Mouse (Mus musculus) limb, embryonic 11.5 days (tissue): ENCODE results near the gene Nipsnap2. TPM values are rescaled to one million over a fixed set of nuclear protein-coding genes. Genes with fewer than 3 reads are reported as not detected.

Experiments
- ATAC-seq: fragments of 200-750 bp; cut with Nextera tagmentation; 2 replicates; pipeline ENCODE4 v1.8.0; 2017; ENCODE audit warnings: low read depth; ENCODE audit not compliant: insufficient number of reproducible peaks, low FRiP score, low TSS enrichment
- DNase-seq: peaks from one replicate; pipeline ENCODE4 v3.0.0-alpha.2; 2015; ENCODE audit warnings: low spot score
- H3K27ac ChIP-seq: fragments of 300-500 bp; sonication (generic); replicated peaks from 2 replicates; pipeline ENCODE4 v1.5.1; 2014; ENCODE audit warnings: low read depth, mild to moderate bottlenecking, low read length
- H3K27me3 ChIP-seq: fragments of 300-500 bp; sonication (generic); 2 replicates; pipeline ENCODE4 v1.6.1; 2014; ENCODE audit warnings: mild to moderate bottlenecking, low read length, mixed read lengths; ENCODE audit not compliant: control insufficient read depth, insufficient read depth
- H3K36me3 ChIP-seq: fragments of 300-500 bp; sonication (generic); 2 replicates; pipeline ENCODE4 v1.6.1; 2014; ENCODE audit warnings: mild to moderate bottlenecking, low read length, moderate library complexity, mixed read lengths; ENCODE audit not compliant: control insufficient read depth, insufficient read depth
- H3K4me1 ChIP-seq: fragments of 300-500 bp; sonication (generic); 2 replicates; pipeline ENCODE4 v1.6.1; 2014; ENCODE audit warnings: low read length, mixed read lengths; ENCODE audit not compliant: control insufficient read depth, insufficient read depth
- H3K4me2 ChIP-seq: fragments of 300-500 bp; sonication (generic); 2 replicates; pipeline ENCODE4 v1.6.1; 2014; ENCODE audit warnings: low read depth, mild to moderate bottlenecking, moderate library complexity; ENCODE audit not compliant: severe bottlenecking
- H3K4me3 ChIP-seq: fragments of 300-500 bp; sonication (generic); 2 replicates; pipeline ENCODE4 v1.5.1; 2014; ENCODE audit warnings: low read depth, low read length
- H3K9ac ChIP-seq: fragments of 300-500 bp; sonication (generic); 2 replicates; pipeline ENCODE4 v1.6.1; 2014; ENCODE audit warnings: mild to moderate bottlenecking, low read length
- H3K9me3 ChIP-seq: fragments of 300-500 bp; sonication (generic); 2 replicates; pipeline ENCODE4 v1.6.1; 2016; ENCODE audit warnings: low read length; ENCODE audit not compliant: control insufficient read depth
- WGBS: fragments of 180-500 bp; shearing (Covaris S2); extraction: QIAGEN DNeasy Blood & Tissue Kit; methylation state at CpG from one replicate; pipeline ENCODE4 v1.1.7; 2014; 5-methylcytosine and 5-hydroxymethylcytosine counted together
- polyA plus RNA-seq: library from polyadenylated mRNA; unstranded; fragments of >200 nt; fragmentation: Nextera tagmentation; extraction: Ambion mirVana; gene quantifications from 2 replicates; pipeline ENCODE4 v1.2.1, GENCODE M21; 2014

Gene Nipsnap2
- polyA plus RNA-seq, 1 experiment from 2014 or later = 87.9 TPM

GRCm38 (mm10) chr5:129731021-129731420 lies 6.2 kb downstream of the Nipsnap2 start:
- Histone ChIP-seq H3K36me3 (no peaks in the 10 kb centered on the region), H3K9ac (no peak overlapping the region), H3K4me3 (no peak overlapping the region), H3K4me1 (peaks cover 2% of the 10 kb centered on the region; the same call in 1 of the 2 replicates), H3K27ac (no peak overlapping the region), H3K4me2 (no peak overlapping the region), H3K27me3 (no peaks in the 10 kb centered on the region), H3K9me3 (no peaks in the 10 kb centered on the region)
- WGBS = 60% methylated on average over 5 of the region's 5 CpGs
- DNase-seq (no peak), ATAC-seq (no peak)

DNA sequence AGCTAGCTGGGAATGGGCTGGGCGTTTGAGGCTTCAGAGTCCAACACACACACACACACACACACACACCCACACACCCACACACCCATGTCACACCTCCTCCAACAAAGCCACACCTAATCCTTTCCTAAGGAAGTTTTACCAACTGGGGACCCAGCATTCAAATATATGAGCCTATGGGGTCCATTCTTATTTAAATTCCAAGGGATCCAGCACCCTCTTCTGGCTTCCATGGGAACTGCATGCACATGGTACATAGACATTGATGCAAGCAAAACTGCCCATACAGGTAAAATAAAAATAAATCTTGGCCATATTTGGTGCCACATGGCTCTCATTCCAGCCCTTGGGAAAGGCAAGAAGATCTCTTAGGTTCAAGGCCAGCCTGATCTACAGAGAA lies 16.1 kb downstream of the Nipsnap2 start:
- WGBS = 89% methylated on average over 1 of the region's 1 CpGs
- peak; percentile 38 for DNase-seq
- H3K4me1 ChIP-seq = no peaks in the 10 kb centered on the region
- no peaks in the 10 kb centered on the region for H3K27me3 ChIP-seq
- ATAC-seq = no peak
- no peak overlapping the region for H3K9ac ChIP-seq
- H3K4me2 ChIP-seq = no peak overlapping the region
- no peaks in the 10 kb centered on the region; the same call in 1 of the 2 replicates for H3K36me3 ChIP-seq
- H3K27ac ChIP-seq = no peak overlapping the region
- no peaks in the 10 kb centered on the region for H3K9me3 ChIP-seq
- H3K4me3 ChIP-seq = no peak overlapping the region

GRCm38 (mm10) chr5:129742903-129743488 lies 18.1 kb downstream of the Nipsnap2 start:
- DNase-seq (no peak), ATAC-seq (no peak)
- Histone ChIP-seq H3K9me3 (no peaks in the 10 kb centered on the region), H3K27ac (no peak overlapping the region), H3K4me2 (no peak overlapping the region), H3K27me3 (no peaks in the 10 kb centered on the region), H3K4me3 (no peak overlapping the region), H3K36me3 (peaks cover 2% of the 10 kb centered on the region; the same call in 1 of the 2 replicates), H3K4me1 (no peaks in the 10 kb centered on the region), H3K9ac (no peak overlapping the region)
- 86% methylated on average over 7 of the region's 7 CpGs for WGBS

GRCm38 (mm10) chr5:129744050-129744449 lies 19.2 kb downstream of the Nipsnap2 start:
- Histone ChIP-seq H3K4me3 (no peak overlapping the region), H3K27me3 (no peaks in the 10 kb centered on the region), H3K36me3 (peaks cover 4% of the 10 kb centered on the region), H3K9ac (no peak overlapping the region), H3K4me2 (no peak overlapping the region), H3K4me1 (no peaks in the 10 kb centered on the region), H3K9me3 (no peaks in the 10 kb centered on the region), H3K27ac (no peak overlapping the region)
- DNase-seq = no peak
- WGBS = 65% methylated on average over 6 of the region's 6 CpGs
- ATAC-seq = no peak

DNA sequence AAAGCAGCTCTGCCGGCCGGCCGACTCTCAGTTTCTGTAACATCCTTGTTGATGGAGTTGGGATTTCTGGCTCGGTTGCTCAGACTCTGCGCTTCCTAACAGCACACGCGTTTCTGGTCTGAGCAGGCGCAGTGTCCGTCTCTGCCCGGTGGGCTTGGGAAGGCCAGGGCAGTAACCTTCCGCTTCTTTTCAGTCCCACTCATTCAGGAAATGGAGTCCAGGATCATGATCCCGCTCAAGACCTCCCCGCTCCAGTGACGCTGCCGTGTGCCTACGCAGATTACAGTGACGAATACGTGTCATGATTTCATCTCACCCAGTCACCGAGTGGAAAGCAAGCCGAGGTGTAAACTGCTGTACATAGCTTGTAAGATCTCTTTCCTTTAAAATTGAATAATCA lies 32.0 kb downstream of the Nipsnap2 start:
- no peaks in the 10 kb centered on the region for H3K36me3 ChIP-seq
- H3K9me3 ChIP-seq = no peaks in the 10 kb centered on the region
- H3K4me2 ChIP-seq = no peak overlapping the region
- ATAC-seq = no peak
- H3K9ac ChIP-seq = no peak overlapping the region
- H3K4me1 ChIP-seq = no peaks in the 10 kb centered on the region
- no peak for DNase-seq
- WGBS = 94% methylated on average over 20 of the region's 20 CpGs
- no peak overlapping the region for H3K27ac ChIP-seq
- no peaks in the 10 kb centered on the region for H3K27me3 ChIP-seq
- H3K4me3 ChIP-seq = no peak overlapping the region

- no peak overlapping the region for H3K9ac ChIP-seq
- H3K4me3 ChIP-seq = no peak overlapping the region
- DNase-seq (no peak), ATAC-seq (no peak)
- WGBS = 89% methylated on average over 13 of the region's 13 CpGs
- no peaks in the 10 kb centered on the region for H3K27me3 ChIP-seq
- no peak overlapping the region for H3K27ac ChIP-seq
- no peaks in the 10 kb centered on the region for H3K9me3 ChIP-seq
- no peaks in the 10 kb centered on the region for H3K4me1 ChIP-seq
- no peaks in the 10 kb centered on the region for H3K36me3 ChIP-seq
- H3K4me2 ChIP-seq = no peak overlapping the region
Measured at GRCm38 (mm10) chr5:129759929-129760480, 35.1 kb downstream of the Nipsnap2 start.

- Histone ChIP-seq H3K9ac (no peak overlapping the region), H3K36me3 (no peaks in the 10 kb centered on the region), H3K27me3 (no peaks in the 10 kb centered on the region), H3K9me3 (no peaks in the 10 kb centered on the region), H3K4me2 (no peak overlapping the region), H3K4me3 (no peak overlapping the region), H3K27ac (peak overlapping the region; percentile 81), H3K4me1 (no peaks in the 10 kb centered on the region)
- ATAC-seq (peak; percentile 67; the same call in 1 of the 2 replicates), DNase-seq (peak; percentile 43)
- WGBS = 61% methylated on average over 18 of the region's 18 CpGs
Measured at GRCm38 (mm10) chr5:129761865-129762540, 37.1 kb downstream of the Nipsnap2 start.

DNA sequence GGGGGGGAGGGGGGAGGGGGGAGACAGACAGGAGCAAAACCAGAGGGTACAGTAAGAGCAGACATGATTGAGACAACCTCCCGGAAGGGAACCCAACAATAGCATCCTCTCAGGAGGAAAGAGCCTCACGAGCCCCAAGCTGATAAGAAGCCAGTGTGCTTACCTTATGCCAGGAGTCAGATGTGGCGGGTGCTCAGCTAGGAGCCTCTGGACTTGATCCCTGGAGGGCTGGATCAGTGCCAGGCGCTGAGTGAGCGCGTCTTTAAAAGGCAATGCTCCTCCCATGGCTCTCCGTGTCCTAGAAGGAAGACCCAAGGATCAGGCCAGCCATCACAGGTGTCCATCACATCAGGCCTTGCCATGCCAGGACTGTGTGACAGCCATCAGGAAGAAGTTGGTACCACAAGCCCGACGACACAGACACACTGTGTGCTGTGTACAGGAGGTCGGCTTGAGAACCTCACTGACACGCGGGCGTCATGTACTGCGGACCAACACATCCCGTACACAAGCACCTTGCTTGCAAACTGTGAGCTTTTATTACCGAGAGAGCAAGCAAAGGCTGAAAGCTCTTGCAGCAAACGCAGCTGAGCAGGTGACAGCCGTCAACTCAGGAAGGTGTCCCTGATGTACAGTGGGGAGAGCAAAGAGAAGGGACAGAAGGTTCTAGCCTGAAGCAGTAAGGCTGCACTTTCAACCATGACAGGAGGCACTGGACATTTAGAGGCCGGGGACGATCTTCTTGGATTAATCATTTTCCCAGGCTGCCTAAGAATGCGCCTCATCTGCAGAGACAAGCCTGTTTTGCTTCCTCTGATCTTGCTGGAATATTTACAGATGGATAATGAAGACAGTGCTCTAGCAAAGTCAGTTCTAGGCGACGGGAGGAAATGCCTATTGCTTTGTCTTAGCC lies 45.8 kb downstream of the Nipsnap2 start:
- Histone ChIP-seq H3K36me3 (peaks cover 3% of the 10 kb centered on the region; the same call in 1 of the 2 replicates), H3K27me3 (no peaks in the 10 kb centered on the region), H3K4me3 (no peak overlapping the region), H3K27ac (no peak overlapping the region), H3K9me3 (no peaks in the 10 kb centered on the region), H3K9ac (no peak overlapping the region), H3K4me1 (no peaks in the 10 kb centered on the region), H3K4me2 (no peak overlapping the region)
- DNase-seq (no peak), ATAC-seq (no peak)
- 89% methylated on average over 23 of the region's 23 CpGs for WGBS
